Mouse (Mus musculus): Measurements from ENCODE around the gene Phf20. TPM values are rescaled to one million over a fixed set of nuclear protein-coding genes. Genes with fewer than 3 reads are reported as not detected.

Gene Phf20
- polyA plus RNA-seq, 2 experiments = 19.5 to 69.0 TPM

- no peak overlapping the region for H3K4me2 ChIP-seq (replicated peaks; ENCODE audit: low read depth, low read length, severe bottlenecking)
- no peak overlapping the region for H3K27ac ChIP-seq (replicated peaks; ENCODE audit: low read depth, low read length)
- no peak for TF ChIP-seq POLR2A (IDR thresholded peaks at IDR 0.05; ENCODE audit: borderline replicate concordance, extremely low read depth, insufficient read depth, insufficient read length)
- no peak for DNase-seq (ENCODE audit: low spot score)
- H3K36me3 ChIP-seq (ENCODE audit: control insufficient read depth, insufficient read depth, low read length) = no peaks in the 10 kb centered on the region
- no peak for ATAC-seq (ENCODE audit: low FRiP score, low read depth)
- WGBS = 72% methylated on average over 6 of the region's 6 CpGs
- H3K4me1 ChIP-seq (ENCODE audit: control insufficient read depth, insufficient read depth, low read length) = no peaks in the 10 kb centered on the region
- H3K9ac ChIP-seq (ENCODE audit: low read depth, low read length, severe bottlenecking) = no peak overlapping the region
- H3K4me3 ChIP-seq (replicated peaks; ENCODE audit: low read length) = no peak overlapping the region
- no peaks in the 10 kb centered on the region for H3K27me3 ChIP-seq (ENCODE audit: control insufficient read depth, insufficient read depth, low read length)
- H3K9me3 ChIP-seq (ENCODE audit: control insufficient read depth, low read length) = no peaks in the 10 kb centered on the region
These were observed 127.9 kb downstream of the Phf20 start for GRCm38 (mm10) chr2:156324116-156324588.

- no peaks in the 10 kb centered on the region for H3K36me3 ChIP-seq (ENCODE audit: control insufficient read depth, insufficient read depth, low read length)
- no peak overlapping the region for H3K4me2 ChIP-seq (replicated peaks; ENCODE audit: low read depth, low read length, severe bottlenecking)
- H3K9ac ChIP-seq (ENCODE audit: low read depth, low read length, severe bottlenecking) = no peak overlapping the region
- no peak for ATAC-seq (ENCODE audit: low FRiP score, low read depth)
- no peak overlapping the region for H3K27ac ChIP-seq (replicated peaks; ENCODE audit: low read depth, low read length)
- no peak for DNase-seq (ENCODE audit: low spot score)
- no peak overlapping the region for H3K4me3 ChIP-seq (replicated peaks; ENCODE audit: low read length)
- no peaks in the 10 kb centered on the region for H3K9me3 ChIP-seq (ENCODE audit: control insufficient read depth, low read length)
- WGBS = 46% methylated on average over 5 of the region's 5 CpGs
- no peaks in the 10 kb centered on the region for H3K27me3 ChIP-seq (ENCODE audit: control insufficient read depth, insufficient read depth, low read length)
- no peak for TF ChIP-seq POLR2A (IDR thresholded peaks at IDR 0.05; ENCODE audit: borderline replicate concordance, extremely low read depth, insufficient read depth, insufficient read length)
- no peaks in the 10 kb centered on the region for H3K4me1 ChIP-seq (ENCODE audit: control insufficient read depth, insufficient read depth, low read length)
These were observed 128.4 kb downstream of the Phf20 start for GRCm38 (mm10) chr2:156324681-156325080.

GRCm38 (mm10) chr2:156330681-156331080 is 134.4 kb downstream of the Phf20 start:
- WGBS = 33% methylated on average over 1 of the region's 1 CpGs

GRCm38 (mm10) chr2:156331446-156331965 is 135.2 kb downstream of the Phf20 start:
- no peak overlapping the region for H3K4me3 ChIP-seq (replicated peaks; ENCODE audit: low read length)
- H3K36me3 ChIP-seq (ENCODE audit: control insufficient read depth, insufficient read depth, low read length) = no peaks in the 10 kb centered on the region
- TF ChIP-seq POLR2A (IDR thresholded peaks at IDR 0.05; ENCODE audit: borderline replicate concordance, extremely low read depth, insufficient read depth, insufficient read length) = no peak
- no peak for DNase-seq (ENCODE audit: low spot score)
- H3K9ac ChIP-seq (ENCODE audit: low read depth, low read length, severe bottlenecking) = no peak overlapping the region
- ATAC-seq (ENCODE audit: low FRiP score, low read depth) = no peak
- WGBS = 87% methylated on average over 7 of the region's 7 CpGs
- no peaks in the 10 kb centered on the region for H3K4me1 ChIP-seq (ENCODE audit: control insufficient read depth, insufficient read depth, low read length)
- H3K9me3 ChIP-seq (ENCODE audit: control insufficient read depth, low read length) = no peaks in the 10 kb centered on the region
- H3K27me3 ChIP-seq (ENCODE audit: control insufficient read depth, insufficient read depth, low read length) = no peaks in the 10 kb centered on the region
- no peak overlapping the region for H3K4me2 ChIP-seq (replicated peaks; ENCODE audit: low read depth, low read length, severe bottlenecking)
- H3K27ac ChIP-seq (replicated peaks; ENCODE audit: low read depth, low read length) = no peak overlapping the region

More at GRCm38 (mm10) chr2:156330681-156331080, 134.4 kb downstream of the Phf20 start:
- ATAC-seq (ENCODE audit: low FRiP score, low read depth) = no peak
- Histone ChIP-seq H3K9ac (ENCODE audit: low read depth, low read length, severe bottlenecking) (no peak overlapping the region), H3K9me3 (ENCODE audit: control insufficient read depth, low read length) (no peaks in the 10 kb centered on the region), H3K36me3 (ENCODE audit: control insufficient read depth, insufficient read depth, low read length) (no peaks in the 10 kb centered on the region), H3K27ac (replicated peaks; ENCODE audit: low read depth, low read length) (no peak overlapping the region), H3K27me3 (ENCODE audit: control insufficient read depth, insufficient read depth, low read length) (no peaks in the 10 kb centered on the region), H3K4me2 (replicated peaks; ENCODE audit: low read depth, low read length, severe bottlenecking) (no peak overlapping the region), H3K4me1 (ENCODE audit: control insufficient read depth, insufficient read depth, low read length) (no peaks in the 10 kb centered on the region), H3K4me3 (replicated peaks; ENCODE audit: low read length) (no peak overlapping the region)
- no peak for DNase-seq (ENCODE audit: low spot score)
- no peak for TF ChIP-seq POLR2A (IDR thresholded peaks at IDR 0.05; ENCODE audit: borderline replicate concordance, extremely low read depth, insufficient read depth, insufficient read length)

GRCm38 (mm10) chr2:156340078-156340477 is 143.8 kb downstream of the Phf20 start:
- H3K9me3 ChIP-seq (ENCODE audit: control insufficient read depth, low read length) = no peaks in the 10 kb centered on the region
- H3K9ac ChIP-seq (ENCODE audit: low read depth, low read length, severe bottlenecking) = no peak overlapping the region
- no peaks in the 10 kb centered on the region for H3K36me3 ChIP-seq (ENCODE audit: control insufficient read depth, insufficient read depth, low read length)
- H3K27me3 ChIP-seq (ENCODE audit: control insufficient read depth, insufficient read depth, low read length) = no peaks in the 10 kb centered on the region
- no peak for TF ChIP-seq POLR2A (IDR thresholded peaks at IDR 0.05; ENCODE audit: borderline replicate concordance, extremely low read depth, insufficient read depth, insufficient read length)
- 93% methylated on average over 4 of the region's 4 CpGs for WGBS
- H3K27ac ChIP-seq (replicated peaks; ENCODE audit: low read depth, low read length) = no peak overlapping the region
- ATAC-seq (ENCODE audit: low FRiP score, low read depth) = no peak
- H3K4me1 ChIP-seq (ENCODE audit: control insufficient read depth, insufficient read depth, low read length) = no peaks in the 10 kb centered on the region
- H3K4me2 ChIP-seq (replicated peaks; ENCODE audit: low read depth, low read length, severe bottlenecking) = no peak overlapping the region
- H3K4me3 ChIP-seq (replicated peaks; ENCODE audit: low read length) = no peak overlapping the region
- DNase-seq (ENCODE audit: low spot score) = no peak

All from limb, embryonic 14.5 days (tissue).